Mouse (Mus musculus): ENCODE data around the gene Oxa1l.

Gene Oxa1l

DNA sequence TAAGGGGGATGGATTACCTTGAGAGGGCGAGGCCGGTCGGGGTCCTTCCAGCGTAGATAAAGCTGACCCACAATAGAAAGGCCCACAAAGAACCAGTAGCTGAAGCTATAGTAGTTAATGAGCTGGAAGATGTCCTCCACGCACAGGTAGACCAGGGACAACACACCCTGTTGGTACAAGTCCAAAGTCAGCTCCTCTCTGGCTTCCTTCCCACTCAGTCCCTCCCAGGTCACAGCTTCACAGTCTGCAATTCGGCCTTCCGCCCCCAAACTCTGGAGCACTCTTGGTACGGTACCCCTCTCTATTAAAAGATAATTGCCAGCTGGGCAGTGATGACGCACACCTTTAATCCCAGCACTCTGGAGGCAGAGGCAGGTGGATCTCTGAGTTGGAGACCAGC is 12.3 kb downstream of the Oxa1l start:
- DNase-seq: no peak

DNA sequence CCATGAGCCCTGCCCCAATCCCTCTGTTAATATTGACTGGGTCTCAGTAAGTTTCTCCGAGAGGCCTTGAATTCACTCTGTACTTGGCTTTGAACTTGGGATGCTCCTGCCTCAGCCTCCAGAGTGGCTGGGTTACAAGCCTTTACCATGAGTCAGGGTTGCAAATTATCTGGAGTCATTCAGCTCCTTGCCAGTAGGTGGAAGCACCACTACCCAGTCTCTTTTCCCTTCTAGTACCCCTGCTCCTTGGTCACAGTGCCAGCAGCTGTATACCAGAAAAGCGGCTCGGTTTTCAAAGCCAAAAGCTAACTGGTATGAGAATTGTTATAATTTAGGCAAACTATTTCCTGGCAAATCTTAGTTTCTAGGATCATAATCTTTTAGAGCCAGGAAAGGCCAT is 15.3 kb downstream of the Oxa1l start:
- no peak for DNase-seq

DNA sequence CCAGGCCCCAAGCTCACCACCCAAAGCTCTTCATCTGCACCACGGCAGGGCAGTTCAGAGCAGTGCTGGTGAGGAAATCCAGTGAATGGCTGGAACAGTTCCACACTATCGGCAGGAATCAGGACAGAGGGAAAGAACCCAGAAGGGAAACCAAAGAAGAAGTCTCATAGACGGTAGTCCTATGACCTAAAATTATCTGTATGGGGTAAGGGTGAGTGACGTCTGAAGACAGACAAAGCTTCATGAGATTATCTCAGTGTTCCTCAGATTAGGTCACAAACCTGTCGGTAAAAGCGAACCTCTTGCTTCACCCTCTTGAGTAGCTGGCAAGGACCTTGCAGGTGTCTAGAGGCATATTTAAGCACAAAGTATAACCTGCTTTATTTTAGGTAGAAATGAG is 16.5 kb downstream of the Oxa1l start:
- DNase-seq: no peak

DNA sequence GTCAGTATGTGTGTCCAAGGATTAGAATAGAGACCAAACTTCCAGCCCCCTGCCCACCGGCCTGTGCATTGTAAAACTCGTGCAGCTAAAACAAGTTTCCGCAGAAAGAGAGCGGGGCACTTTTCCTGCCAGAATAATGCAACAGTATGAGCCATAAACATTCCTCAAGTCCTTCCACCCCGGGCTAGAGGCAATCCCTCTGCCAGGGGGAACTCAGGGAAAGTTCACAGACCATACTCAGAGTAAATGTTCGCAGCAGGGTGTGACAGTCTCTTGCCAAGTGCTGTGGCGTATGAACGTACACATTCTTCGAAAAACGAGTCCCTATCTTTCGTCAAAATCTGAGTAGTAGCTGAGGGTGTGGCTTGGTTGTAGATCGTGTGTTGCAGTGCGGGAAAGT is 18.9 kb downstream of the Oxa1l start:
- no peak for DNase-seq

DNA sequence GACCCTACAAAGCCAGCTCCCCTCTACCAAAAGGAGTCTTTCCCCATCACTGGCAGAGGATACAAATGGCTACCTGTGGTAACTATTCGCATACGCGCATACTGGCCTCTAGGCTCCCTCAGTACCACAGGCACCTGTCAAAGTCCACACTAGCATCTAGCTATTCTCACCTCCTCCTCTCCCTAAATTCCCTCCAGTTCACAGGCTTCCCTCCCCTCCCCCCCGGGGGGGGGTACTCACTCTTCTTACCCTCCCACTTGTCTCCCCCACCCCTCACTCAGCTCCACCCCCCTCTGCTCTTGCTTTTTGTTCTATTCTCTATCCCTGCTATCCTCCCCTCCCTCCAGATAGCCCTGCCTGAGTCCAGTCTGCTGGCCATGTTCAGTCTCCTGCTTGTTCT is 20.0 kb downstream of the Oxa1l start:
- no peak for DNase-seq

DNA sequence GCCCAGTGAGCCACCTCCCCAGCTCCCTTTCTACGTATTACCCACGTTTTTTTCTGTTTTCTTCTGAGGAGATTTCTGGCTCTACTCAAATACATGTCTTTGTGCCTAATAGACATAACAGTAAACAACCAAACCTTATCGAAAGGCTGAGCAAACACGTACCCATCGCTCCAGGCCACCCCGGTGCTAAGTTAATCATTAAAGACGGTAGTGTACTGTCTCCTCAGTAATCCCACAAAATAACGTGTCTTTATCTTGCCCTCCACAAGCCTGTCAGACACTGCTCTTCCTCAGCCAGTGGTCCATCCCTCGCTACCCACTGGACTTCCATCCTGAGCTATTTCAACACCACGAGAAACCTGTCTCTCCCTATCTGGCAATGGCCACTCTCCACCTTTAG is 21.2 kb downstream of the Oxa1l start:
- no peak for DNase-seq

DNA sequence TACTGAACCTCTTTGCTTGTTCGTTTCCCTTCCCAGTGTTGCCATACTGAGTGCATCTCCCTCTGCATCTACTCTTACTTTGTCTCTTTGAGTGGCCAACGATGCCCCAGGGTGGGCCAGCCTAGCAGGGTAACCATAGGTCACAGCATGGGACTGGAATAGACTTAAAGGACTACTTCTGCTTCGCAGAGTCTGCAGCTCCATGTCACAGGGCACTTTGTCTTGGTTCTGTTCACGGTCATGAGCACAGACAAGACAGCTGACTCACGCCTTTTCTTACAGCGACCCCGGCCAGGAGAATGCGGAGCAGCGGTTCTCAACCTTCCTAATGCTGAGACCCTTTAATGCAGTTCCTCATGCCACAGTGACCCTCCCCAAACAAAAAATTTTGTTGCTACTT is 22.0 kb downstream of the Oxa1l start:
- no peak for DNase-seq

DNA sequence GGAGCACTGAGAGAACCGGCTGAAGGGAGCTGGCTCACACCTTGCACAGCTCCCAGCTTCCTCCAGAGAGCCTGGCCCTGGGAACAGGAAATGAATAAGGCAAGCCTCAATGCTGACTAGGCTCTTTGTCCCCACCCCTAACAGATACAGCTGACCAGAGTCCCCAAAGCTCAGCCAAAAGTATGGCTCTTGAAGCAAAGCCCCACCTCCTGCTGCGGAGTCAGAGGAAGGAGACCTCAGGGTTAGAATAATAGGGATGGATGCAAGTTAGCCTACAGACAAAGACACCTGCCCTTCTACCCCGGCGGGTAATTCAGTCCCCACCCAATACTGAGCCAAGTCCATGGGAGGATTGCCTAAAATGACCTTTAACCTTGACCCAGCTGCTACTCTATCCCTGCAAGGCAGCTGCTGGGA is 22.7 kb downstream of the Oxa1l start:
- DNase-seq: no peak

DNA sequence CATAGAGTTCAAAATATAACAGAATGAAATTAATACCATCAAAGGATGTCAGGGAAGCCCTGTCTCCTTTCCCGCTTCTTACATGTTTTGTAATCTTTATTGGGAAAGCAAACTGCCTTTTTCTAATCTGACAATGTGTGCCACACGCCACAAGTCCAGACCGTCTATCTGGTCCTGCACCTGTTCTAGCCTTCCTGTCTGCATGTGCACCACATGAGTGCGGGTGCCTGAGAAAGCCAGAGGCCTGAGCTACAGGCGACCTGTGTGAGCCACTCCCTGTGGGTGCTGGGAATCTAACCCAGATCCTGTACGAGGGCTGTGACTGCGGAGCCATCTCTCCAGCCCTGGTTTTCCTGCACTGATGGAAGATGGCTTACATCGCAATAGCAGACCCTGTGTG is 23.8 kb downstream of the Oxa1l start:
- DNase-seq: no peak

DNA sequence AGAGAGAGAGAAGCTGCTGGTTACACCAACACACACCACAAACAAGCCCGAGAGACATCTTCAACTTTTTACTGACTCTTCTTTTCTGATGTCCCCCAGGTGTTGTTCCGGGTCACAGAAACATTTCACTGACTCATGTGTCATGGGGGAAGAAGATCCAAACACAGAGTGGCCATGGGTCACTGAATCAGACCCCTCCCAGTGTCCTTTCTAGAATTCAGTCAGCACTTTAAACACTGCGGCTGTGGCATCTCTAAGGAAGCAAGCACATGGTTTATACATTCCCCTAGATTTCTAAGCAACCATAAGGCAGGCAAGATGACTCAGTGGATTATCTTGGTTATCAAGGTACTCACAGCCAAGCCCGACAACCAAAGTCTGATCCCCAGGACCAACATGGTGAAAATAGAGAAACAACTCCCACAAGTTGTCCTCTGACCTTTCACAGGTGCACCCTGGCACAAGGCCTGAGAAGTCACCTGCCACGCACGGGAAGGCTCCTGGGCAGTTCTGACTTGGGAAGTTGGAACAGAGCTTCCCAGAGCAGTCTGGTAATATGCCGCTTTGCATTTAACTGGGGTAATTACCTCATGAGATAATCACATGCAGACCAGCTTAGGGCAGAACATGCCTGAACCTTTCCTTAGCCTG is 25.5 kb downstream of the Oxa1l start:
- DNase-seq: no peak

DNA sequence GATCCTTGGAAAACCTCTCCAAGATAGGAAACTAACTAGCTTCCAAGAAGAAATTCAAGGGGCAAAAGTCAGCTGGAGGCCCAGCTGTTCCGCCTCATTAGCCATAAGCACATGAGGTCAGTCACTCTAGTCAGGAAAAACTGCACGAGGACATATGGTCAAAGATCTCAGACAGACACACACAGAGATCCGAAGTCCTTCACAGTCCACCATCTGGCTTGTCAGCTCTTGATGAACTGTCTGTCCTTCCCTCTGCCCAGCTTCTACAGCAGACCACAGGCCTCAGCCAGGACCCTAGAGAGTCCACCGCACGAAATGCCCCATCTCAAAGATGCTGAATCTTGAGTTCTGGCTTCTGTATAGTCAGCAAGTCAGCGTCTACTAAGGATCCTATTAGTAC is 26.9 kb downstream of the Oxa1l start:
- no peak for DNase-seq

DNA sequence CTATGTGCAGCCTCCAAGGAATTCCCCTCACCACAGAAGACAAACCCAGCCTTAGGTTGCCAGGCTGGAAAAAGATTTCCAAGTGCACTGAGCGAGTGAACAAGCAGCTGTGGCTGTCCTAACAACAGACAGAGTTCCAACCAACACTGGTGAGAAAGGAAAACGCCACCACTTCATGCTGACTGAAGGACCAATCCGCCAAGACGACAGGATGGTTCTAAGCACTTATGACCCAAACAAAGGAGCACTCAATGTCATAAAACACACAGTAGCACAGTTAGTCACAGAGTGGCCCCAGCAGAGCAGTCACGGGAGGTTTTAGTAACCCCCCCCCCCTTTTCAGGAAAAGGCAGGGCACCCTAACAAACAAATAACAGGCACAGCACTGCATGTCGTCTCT is 30.2 kb downstream of the Oxa1l start:
- DNase-seq: no peak

DNA sequence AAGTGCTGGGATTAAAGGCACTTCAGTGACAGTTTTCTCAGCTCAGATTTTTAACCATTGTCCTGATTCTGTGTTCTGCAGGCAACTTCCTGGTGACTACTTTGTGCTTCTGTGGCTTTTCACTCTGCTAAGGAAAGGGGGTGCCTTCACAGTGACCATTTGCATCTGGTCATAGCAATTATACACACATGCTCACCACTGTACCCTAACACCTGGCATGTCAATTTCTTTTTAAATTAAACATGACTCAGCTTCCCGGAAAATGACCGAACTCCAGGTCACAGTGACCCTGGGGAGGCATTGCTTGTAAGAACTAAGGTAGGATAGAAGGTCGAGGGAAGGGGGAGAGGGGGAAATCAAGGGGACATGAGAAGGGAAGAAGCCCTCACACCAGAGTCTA is 33.2 kb downstream of the Oxa1l start:
- no peak for DNase-seq

DNA sequence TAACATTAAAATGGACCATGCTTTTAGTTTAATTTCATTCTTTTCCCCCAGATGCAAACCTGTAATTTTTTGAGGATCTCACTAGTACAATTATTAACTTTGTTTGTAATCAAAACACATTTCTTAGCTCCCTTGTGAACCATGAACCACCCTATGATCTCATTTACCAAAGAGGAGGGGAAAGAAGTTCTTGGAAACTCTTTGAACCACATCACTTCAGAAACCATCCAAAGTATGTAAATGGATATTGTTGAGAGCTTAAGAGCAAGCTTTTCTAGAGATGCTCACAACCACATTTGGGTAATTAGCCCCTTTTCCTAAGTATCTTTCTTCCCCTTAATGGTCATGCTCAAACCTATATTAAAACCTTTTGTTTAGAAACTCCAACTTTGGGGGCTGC is 33.7 kb downstream of the Oxa1l start:
- DNase-seq: no peak

DNA sequence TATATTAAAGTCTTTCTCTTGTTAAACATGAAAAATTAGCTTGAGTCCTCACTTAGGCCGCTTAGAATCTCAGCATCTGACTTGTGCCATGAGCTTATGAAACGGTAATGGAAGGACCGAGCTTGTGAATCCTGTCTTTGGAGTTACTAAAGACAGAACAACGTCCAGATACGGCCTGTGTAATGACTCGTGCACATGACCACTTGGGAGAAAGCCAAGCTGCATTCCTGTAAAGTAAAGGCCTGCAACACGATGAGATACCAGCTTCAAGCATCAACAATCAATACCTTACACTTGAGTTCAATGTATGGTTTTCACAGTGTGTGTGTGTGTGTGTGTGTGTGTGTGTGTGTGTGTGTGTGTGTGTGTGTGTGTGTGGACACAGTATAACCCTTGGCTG is 36.1 kb downstream of the Oxa1l start:
- no peak for DNase-seq

DNA sequence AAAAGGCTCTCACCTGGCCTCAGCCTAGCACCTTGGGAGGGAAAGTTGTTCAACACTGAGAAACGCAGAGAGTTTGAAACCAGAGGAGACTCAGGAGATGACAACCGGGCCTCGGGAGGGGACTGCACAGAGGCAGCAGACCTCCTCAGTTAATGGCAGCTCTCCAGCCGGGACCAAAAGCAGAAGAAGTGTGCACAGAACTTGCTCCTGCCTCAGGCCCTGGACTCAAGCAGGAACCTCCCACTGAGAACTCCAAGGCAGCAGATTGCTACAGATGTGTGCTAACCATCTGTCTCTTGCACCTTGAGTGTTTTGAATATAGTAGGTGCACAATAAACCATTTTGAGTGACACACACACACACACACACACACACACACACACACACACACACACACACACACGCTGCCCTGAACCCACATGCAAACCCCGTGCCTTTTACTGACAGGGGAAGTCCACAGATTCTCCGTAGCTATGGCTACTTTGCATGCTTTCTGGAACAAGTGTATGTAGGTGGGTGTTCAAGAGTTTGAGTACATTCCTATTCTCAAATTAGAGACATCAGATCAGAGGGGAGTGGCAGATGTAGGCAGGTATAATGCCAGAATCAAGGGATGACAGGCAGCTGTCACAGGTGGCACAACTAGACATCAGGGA is 37.4 kb downstream of the Oxa1l start:
- no peak for DNase-seq

DNA sequence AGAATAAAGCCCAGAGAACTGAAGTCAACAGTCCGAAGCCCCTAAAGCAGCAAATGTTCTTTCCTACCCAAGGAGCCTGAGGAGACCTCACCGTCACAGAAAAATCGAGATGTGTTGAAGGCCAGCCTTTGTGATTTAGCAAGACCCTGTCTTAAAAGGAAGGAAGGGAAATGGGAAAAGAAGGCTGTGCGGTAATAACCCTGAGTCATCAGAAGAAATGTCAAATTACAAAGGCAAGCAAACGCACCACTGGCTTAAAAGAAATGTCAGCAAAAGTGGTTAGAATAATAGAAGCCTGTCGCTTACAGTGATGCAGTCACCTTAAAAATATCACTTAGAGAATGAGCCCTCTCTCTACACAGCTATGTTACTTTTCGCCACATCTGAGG is 37.9 kb downstream of the Oxa1l start:
- DNase-seq: no peak

DNA sequence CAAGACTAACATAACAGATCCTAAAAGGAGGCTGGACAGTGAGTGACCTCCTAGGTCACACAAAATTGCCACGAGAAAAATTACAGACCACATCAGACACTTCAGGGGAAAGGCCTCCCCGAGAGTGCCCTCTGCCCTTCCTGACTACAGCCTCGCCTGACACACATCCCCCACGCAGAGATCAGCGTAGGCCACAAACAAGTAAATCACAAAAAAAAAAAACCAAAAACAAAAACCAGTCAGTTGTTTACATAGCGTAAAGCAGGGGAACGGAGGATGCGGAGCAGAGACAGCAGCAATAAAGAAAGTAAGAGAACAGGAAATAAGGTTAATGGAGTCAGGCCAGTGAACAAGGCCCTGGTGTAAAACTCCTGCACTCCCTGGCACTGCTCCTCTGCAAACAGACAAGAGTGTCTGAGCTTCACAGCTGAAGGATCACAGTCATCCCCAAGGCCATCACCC is 38.3 kb downstream of the Oxa1l start:
- no peak for DNase-seq

DNA sequence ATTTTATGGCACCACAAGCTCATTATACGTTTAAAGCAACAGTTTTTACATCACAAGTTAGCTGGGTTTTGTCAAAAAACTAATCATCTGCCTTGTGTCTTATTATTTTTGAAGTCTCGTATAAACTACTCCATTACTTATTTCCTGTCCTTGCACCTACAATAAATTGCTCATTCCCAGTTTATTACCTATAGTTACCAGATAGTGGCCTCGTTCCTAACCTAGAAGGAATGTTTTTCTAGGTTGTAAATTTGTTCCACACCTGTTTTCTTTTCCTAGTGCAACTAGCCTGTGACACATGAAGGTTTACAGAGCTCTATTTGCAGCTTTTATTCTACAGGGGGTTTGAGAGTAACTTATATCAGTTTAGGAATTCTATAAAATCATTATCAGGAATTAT is 41.1 kb downstream of the Oxa1l start:
- DNase-seq: no peak

DNA sequence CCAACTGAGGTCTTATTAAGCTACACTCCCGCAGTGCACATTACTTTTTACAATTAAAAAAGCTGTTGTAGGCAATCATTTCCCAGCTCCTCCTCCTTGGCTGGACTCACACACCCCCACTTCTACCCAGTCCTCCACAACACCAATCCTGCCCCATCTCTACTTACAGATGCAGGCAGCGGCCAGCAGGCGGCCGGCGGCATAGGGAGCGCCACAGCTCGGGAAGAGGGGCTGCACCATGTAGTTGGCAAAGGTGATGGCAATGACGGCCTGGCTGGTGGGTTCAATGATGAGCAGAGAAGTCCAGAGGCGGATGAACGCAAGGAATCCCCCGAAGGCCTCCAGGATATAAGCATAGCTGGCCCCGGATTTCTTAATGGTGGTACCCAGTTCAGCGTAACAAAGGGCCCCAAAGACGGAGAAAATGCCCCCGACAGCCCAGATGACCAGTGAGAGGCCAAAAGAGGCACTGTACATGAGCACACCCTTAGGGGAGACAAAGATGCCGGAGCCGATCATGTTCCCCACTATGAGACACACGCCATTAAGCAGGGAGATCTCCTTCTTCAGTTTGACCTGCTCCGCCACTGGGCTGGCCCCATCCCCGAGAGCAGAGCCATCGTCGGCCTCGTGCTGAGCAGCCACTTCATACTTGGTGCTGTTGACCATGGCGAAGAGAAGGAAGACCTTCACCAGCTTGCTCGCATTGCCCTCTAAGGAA is 47.9 kb downstream of the Oxa1l start:
- DNase-seq: no peak

DNA sequence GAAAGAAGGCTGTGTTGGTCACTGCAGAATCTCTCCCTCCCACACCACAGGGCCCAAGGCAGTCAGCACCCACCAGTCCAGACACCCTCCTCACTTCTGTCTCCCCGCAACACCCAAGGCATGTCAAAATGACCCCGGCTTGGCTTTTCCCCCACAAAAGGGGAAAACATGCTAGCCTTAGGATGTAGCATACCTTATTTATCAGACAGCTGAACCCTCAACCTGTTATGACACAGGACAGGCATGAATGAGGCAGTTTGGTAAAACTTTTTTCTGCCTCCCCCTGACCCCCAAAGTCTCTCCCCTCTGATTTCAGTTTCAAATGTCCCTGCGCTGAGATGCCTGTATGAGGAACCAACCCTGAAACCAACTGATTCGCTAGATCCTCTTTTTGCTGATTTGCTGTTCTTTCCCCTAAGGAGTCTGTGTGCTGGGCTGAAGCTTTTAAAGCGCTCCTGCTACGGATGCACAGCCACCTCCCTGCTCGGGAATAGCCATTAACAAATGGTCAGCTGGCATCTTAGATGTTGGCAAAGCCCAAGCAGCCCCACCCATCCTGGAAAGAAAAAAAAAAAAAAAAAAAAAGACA is 48.5 kb downstream of the Oxa1l start:
- DNase-seq: no peak

DNA sequence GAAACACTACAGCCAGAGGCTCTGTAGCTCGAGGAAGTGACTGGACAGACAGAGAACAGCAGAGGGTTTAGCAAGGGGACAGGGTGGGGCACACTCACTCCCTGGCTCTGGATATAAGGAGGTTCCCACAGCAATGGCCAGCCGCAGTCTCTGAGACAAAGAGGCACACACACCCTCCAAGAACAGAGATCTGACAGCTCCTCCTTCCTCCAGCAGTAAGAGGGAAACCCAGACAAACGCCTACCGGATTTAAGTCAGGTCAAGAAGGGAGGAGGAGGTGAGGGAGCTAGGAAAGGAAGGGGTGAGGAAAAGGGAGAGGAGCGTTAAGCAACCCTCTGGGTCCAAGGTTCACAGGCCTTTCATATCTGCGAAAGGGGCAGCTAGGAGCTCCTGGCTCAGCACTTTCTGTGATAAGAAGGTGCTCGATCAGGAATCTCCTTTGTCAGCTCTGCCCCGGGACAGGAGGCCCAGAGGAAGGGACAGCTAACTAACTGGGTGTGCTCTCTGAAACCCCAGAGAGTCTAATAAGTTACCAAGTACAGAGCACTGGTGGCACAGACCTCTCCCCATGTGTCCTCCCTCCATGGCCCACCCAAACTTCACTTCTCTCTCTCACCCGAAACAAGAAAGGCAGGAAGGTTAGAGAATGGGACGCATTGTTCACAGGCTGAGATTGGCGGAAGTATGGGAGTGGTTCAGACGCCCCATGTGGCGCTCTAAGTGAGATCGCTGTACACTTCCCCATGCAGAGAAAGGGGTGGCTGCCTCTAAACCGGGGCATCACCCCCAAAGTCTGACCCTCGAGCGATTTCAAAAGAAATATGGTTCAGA is 49.6 kb downstream of the Oxa1l start:
- no peak for DNase-seq

DNA sequence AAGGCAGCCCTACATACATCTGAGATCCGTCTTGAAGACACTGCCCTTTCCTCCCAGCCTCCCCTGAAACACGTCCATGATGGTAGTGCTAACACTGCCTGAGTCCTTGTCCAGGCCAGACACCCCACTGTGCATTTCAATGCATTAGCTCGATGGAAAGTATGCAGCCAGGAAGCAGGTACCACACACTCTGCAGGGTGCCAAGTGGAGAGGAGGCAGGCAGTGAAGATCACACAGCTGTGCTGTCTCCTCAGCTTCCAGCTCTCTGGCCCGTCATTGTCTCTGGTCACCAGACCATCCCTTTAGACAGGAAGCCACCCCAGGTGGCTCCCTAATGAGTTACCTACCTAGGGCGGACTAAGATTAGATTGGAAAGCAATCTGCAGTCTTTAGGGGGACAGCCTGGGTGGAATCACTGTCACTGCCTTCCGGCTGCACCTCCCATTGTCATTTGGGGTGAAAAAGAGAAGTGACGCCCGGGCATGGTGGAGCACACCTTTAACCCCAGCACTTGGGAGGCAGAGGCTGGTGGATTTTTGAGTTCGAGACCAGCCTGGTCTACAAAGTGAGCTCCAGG is 51.5 kb downstream of the Oxa1l start:
- no peak for DNase-seq
